22 mouse cellular contexts compared by ENCODE assay signal in the genomic region with DNA sequence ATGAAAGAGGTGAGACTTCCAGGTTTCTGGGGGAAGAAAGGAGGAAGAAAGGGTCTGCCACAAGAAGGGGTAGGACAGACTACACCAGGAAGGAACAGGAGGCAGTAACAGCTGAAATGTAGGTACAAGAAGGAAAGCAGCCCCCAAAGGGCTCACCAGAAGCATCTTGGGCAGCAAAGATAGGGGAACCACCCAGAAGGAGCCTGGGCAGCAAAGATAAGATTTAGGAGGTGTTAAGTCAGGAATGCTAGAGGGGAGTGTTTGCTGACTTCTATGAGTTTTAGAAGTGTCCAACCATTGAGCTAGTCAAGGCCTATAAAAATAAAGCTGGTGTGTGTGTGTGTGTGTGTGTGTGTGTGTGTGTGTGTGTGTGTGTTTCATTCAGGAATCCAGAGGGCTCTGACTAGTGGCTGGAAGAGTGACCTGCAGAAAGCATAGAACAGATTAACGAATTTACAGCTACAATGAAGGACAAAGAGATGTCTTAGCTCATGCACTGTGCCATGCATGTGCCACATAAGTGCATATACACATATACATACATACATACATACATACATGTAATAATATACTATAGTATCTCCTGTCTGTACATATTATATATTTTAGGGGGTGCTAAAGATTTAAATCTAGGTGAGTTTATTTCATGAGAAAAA. TPM values are rescaled to one million over a fixed set of nuclear protein-coding genes. Genes with fewer than 3 reads are reported as not detected.
DNase-seq lines count a peak whose midpoint lies in the region; ATAC-seq lines count a peak whose summit lies in the region.
"Had no signal": no experiment of that assay in that cellular context is flagged by ENCODE, and none has a peak within 500 bp of the region (broad histone marks: within the 10 kb centered on the region; RNA-seq: fewer than 3 reads in every experiment).

No protein-coding gene starts in this region.

- H3K36me3 ChIP-seq in heart, embryonic 11.5 days (ENCODE audit: control insufficient read depth, insufficient read depth, low read length), result no peaks in the 10 kb centered on the region
- no peaks in the 10 kb centered on the region for H3K36me3 ChIP-seq in liver, embryonic 15.5 days (replicated peaks)
- H3K36me3 ChIP-seq: embryonic facial prominence, embryonic 15.5 days; hindbrain, embryonic 13.5 days had no signal

- H3K27me3 ChIP-seq in heart, embryonic 11.5 days (ENCODE audit: control insufficient read depth, insufficient read depth, low read length), result no peaks in the 10 kb centered on the region
- H3K27me3 ChIP-seq in liver, embryonic 15.5 days, result no peaks in the 10 kb centered on the region
- H3K27me3 ChIP-seq: CH12.LX; embryonic facial prominence, embryonic 15.5 days; forebrain, embryonic 13.5 days; hindbrain, embryonic 13.5 days had no signal

- H3K27ac ChIP-seq in heart, embryonic 11.5 days (ENCODE audit: low read depth, low read length), result peak overlapping the region; percentile 22; the same call in 1 of the 2 replicates
- peak overlapping the region; percentile 90 for H3K27ac ChIP-seq in liver, embryonic 15.5 days (replicated peaks)
- H3K27ac ChIP-seq: embryonic facial prominence, embryonic 15.5 days; forebrain, embryonic 13.5 days; hindbrain, embryonic 13.5 days; left cerebral cortex, adult 2 months had no signal

- WGBS in heart, embryonic 11.5 days (ENCODE audit: insufficient replicate concordance), result 86% methylated on average over 1 of the region's 1 CpGs
- 41% methylated on average over 1 of the region's 1 CpGs for WGBS in liver, embryonic 15.5 days (ENCODE audit: insufficient replicate concordance)

- H3K4me2 ChIP-seq in heart, embryonic 11.5 days, result peak overlapping the region; percentile 14; the same call in 1 of the 2 replicates
- H3K4me2 ChIP-seq in liver, embryonic 15.5 days, result peak overlapping the region; percentile 55
- H3K4me2 ChIP-seq: embryonic facial prominence, embryonic 15.5 days; forebrain, embryonic 13.5 days; hindbrain, embryonic 13.5 days had no signal

- peak; percentile 90 for ATAC-seq in heart, embryonic 11.5 days (replicated peaks; ENCODE audit: insufficient number of reproducible peaks, low FRiP score, low TSS enrichment)
- peak; percentile 98 for ATAC-seq in erythroid progenitor cell, adult 5-6 weeks (replicated peaks; ENCODE audit: low FRiP score, poor library complexity, severe bottlenecking)
- ATAC-seq in liver, embryonic 15.5 days (ENCODE audit: insufficient read depth), result peak; percentile 99
- ATAC-seq: forebrain, embryonic 13.5 days had no signal

- no peak for DNase-seq in heart, postnatal 4 days
- DNase-seq in MEL-GATA-1-ER (ENCODE audit: extremely low read depth, low read depth), result peak; percentile 65
- DNase-seq in cerebellum, postnatal 36 days, result no peak
- DNase-seq in adrenal gland, adult 18-20 months (ENCODE audit: low spot score in 2 of 2), result no peak
- no peak for DNase-seq in retina, embryonic 14.5 days (ENCODE audit: low spot score)
- DNase-seq: adrenal gland, postnatal 10 days; cerebellum, adult 9-11 months; embryo, embryonic 11 days; gastrocnemius, postnatal 25 days; kidney, adult 11 months; kidney, postnatal 25 days; right cerebral cortex, postnatal 25 days; thymus, postnatal 4 days had no signal

- no peak overlapping the region for H3K9ac ChIP-seq in heart, embryonic 11.5 days (ENCODE audit: low read depth, low read length)
- H3K9ac ChIP-seq in liver, embryonic 15.5 days, result 0 out of 2 replicates have a peak overlapping the region, but pooled peaks have one; percentile 37
- H3K9ac ChIP-seq: embryonic facial prominence, embryonic 15.5 days; forebrain, embryonic 13.5 days; hindbrain, embryonic 13.5 days had no signal

- H3K9me3 ChIP-seq in heart, embryonic 11.5 days (replicated peaks; ENCODE audit: control insufficient read depth, low read length), result no peaks in the 10 kb centered on the region
- peaks cover 5% of the 10 kb centered on the region for H3K9me3 ChIP-seq in liver, embryonic 15.5 days (replicated peaks)
- H3K9me3 ChIP-seq: embryonic facial prominence, embryonic 15.5 days had no signal

- no peaks in the 10 kb centered on the region for H3K4me1 ChIP-seq in heart, embryonic 11.5 days (ENCODE audit: control insufficient read depth, insufficient read depth, low read length)
- peaks cover 34% of the 10 kb centered on the region for H3K4me1 ChIP-seq in liver, embryonic 15.5 days (replicated peaks)
- H3K4me1 ChIP-seq: embryonic facial prominence, embryonic 15.5 days; forebrain, embryonic 13.5 days; hindbrain, embryonic 13.5 days had no signal

- H3K4me3 ChIP-seq in heart, embryonic 11.5 days (ENCODE audit: low read depth, low read length), result no peak overlapping the region
- H3K4me3 ChIP-seq in liver, embryonic 15.5 days (replicated peaks), result no peak overlapping the region
- H3K4me3 ChIP-seq: embryonic facial prominence, embryonic 15.5 days; forebrain, embryonic 13.5 days; hindbrain, embryonic 13.5 days; left cerebral cortex, adult 2 months; megakaryocyte, embryonic 14.5 days had no signal

RNA-seq across cellular contexts. Expression of gene Csrnp3, which starts 44.4 kb away (rescaled TPM):
- 1.4 and 2.2 TPM in 2 replicates for polyA plus RNA-seq in heart, embryonic 11.5 days (2014; fragmentation: Nextera tagmentation; extraction: Ambion mirVana)
- total RNA-seq in heart, postnatal 4 days (2021), result 1 to 10 TPM in 1 of 2 experiments, under 1 TPM in 1; 0.71 to 1.1 TPM
- not detected in 2 replicates for total RNA-seq in erythroid progenitor cell, adult 5-6 weeks (2015; ENCODE audit: low replicate concordance)
- total RNA-seq in erythroid progenitor cell, adult 5-6 weeks (2017; ENCODE audit: low replicate concordance), result not detected in 2 replicates
- polyA plus RNA-seq in liver, embryonic 15.5 days (2015; fragmentation: Nextera tagmentation; extraction: Ambion mirVana), result 0.05 and 0.14 TPM in 2 replicates
- under 1 TPM; 0.30 to 0.54 TPM for total RNA-seq in adrenal gland, adult 18-20 months (2021)
